Mouse (Mus musculus) midbrain, postnatal 0 days (tissue): ENCODE results near the gene Eps8l3. TPM values are rescaled to one million over a fixed set of nuclear protein-coding genes. Genes with fewer than 3 reads are reported as not detected.
"Not testable (repeated sequence)": the region's sequence is repeated elsewhere in the genome, so short reads cannot be mapped to it uniquely, and the experiment has no call there.

Experiments used
- ATAC-seq: fragments of 200-750 bp; cut with Nextera tagmentation; 2 replicates; pipeline ENCODE4 v1.8.0; 2017; ENCODE audit warnings: moderate number of reproducible peaks, mild to moderate bottlenecking, moderate TSS enrichment, moderate library complexity; ENCODE audit not compliant: low FRiP score
- DNase-seq: peaks from one replicate; pipeline ENCODE4 v3.0.0-alpha.2; 2015; ENCODE audit warnings: low spot score
- H3K27ac ChIP-seq: fragments of 300-500 bp; sonication (generic); 2 replicates; pipeline ENCODE4 v1.5.1; 2014; ENCODE audit warnings: low read depth, mild to moderate bottlenecking, low read length, mixed read lengths
- H3K27me3 ChIP-seq: fragments of 300-500 bp; sonication (generic); 2 replicates; pipeline ENCODE4 v1.6.1; 2014; ENCODE audit warnings: low read length, control low read depth, mixed read lengths; ENCODE audit not compliant: insufficient read depth
- H3K36me3 ChIP-seq: fragments of 300-500 bp; sonication (generic); 2 replicates; pipeline ENCODE4 v1.6.1; 2014; ENCODE audit warnings: low read length, control low read depth, mixed read lengths; ENCODE audit not compliant: insufficient read depth
- H3K4me1 ChIP-seq: fragments of 300-500 bp; sonication (generic); 2 replicates; pipeline ENCODE4 v1.6.1; 2014; ENCODE audit warnings: mild to moderate bottlenecking, control low read depth, antibody characterized with exemption, low read length, mixed read lengths; ENCODE audit not compliant: insufficient read depth
- H3K4me2 ChIP-seq: fragments of 300-500 bp; sonication (generic); 2 replicates; pipeline ENCODE4 v1.6.1; 2014; ENCODE audit warnings: low read depth, mild to moderate bottlenecking, low read length, mixed read lengths; ENCODE audit not compliant: poor library complexity, severe bottlenecking
- H3K4me3 ChIP-seq: fragments of 300-500 bp; sonication (generic); 2 replicates; pipeline ENCODE4 v1.5.1; 2014; ENCODE audit warnings: low read depth, mild to moderate bottlenecking, low read length, moderate library complexity
- H3K9ac ChIP-seq: fragments of 300-500 bp; sonication (generic); replicated peaks from 2 replicates; pipeline ENCODE4 v1.6.1; 2014; ENCODE audit warnings: mild to moderate bottlenecking, low read length, moderate library complexity, mixed read lengths; ENCODE audit not compliant: poor library complexity, severe bottlenecking
- H3K9me3 ChIP-seq: fragments of 300-500 bp; sonication (generic); 2 replicates; pipeline ENCODE4 v1.6.1; 2016; ENCODE audit warnings: low read length, control low read depth
- CTCF ChIP-seq: IDR thresholded peaks from 2 replicates; pipeline ENCODE4 v1.5.1; 2016; ENCODE audit warnings: antibody characterized with exemption, mild to moderate bottlenecking
- WGBS: fragments of 180-500 bp; shearing (Covaris S2); extraction: QIAGEN DNeasy Blood & Tissue Kit; methylation state at CpG from one replicate; pipeline ENCODE4 v1.1.7; 2014; 5-methylcytosine and 5-hydroxymethylcytosine counted together
- polyA plus RNA-seq: library from polyadenylated mRNA; unstranded; fragments of >200 nt; fragmentation: Nextera tagmentation; extraction: Ambion mirVana; gene quantifications from 2 replicates; pipeline ENCODE4 v1.2.1, GENCODE M21; 2015
- total RNA-seq: library from RNA; depleted of rRNA; stranded (reverse); fragments of >200 nt; gene quantifications from 2 replicates; pipeline ENCODE4 v1.2.3, GENCODE M21; 2014

The Eps8l3 gene
- total and polyA plus RNA-seq, 2 experiments from 2014 or later = not detected

DNA sequence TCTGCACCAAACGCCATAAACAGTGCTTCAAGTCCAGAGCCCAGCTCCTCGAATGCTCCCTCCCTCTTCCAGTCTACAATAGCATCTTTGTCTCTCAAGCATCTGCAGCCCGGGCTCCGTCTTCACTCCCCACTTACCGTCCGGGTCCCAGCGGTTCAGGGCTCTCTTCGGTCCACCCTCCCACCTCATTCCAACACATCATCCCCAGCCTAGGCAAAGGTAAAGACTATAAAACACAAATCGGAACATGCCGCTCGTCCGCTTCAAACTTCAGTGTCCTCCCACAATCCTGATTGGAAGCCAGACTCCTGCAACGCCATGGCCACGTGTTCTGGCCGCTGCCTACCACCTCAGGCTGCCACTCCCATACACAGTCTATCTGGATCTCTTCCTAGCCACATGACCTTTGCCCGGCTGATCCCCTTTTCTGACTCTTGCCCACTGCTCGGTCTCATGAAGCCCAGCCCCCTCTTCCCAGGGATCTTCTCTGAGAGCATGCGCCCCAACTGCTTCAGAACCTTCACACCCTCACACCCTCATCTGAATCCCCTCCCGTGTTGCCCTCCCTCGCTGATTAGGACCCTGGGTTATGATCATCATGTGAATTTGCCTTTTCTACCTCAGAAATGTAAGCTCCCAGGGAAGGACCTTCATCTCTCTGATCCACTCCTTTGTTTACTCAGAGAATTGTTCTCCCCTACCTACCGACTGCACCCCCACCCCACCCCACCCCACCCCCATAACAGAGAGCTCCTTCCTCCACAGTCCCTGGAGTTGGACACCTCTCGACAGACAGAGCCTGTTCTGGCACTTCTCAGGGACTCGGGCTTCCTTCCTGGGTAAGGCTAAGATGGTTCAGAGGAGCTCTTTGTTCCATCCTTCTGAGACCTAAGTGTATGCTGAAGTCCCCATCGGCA, 3.4 kb upstream of the Eps8l3 start:
- Histone ChIP-seq H3K36me3 (no peaks in the 10 kb centered on the region), H3K4me1 (0 out of 2 replicates have a peak, but pooled peaks cover 5% of the 10 kb centered on the region), H3K9me3 (no peaks in the 10 kb centered on the region), H3K27me3 (no peaks in the 10 kb centered on the region), H3K9ac (no peak overlapping the region), H3K4me2 (no peak overlapping the region), H3K4me3 (no peak overlapping the region), H3K27ac (no peak overlapping the region)
- ATAC-seq (no peak), DNase-seq (no peak)
- WGBS = 78% methylated on average over 24 of the region's 24 CpGs
- no peak for TF ChIP-seq CTCF

DNA sequence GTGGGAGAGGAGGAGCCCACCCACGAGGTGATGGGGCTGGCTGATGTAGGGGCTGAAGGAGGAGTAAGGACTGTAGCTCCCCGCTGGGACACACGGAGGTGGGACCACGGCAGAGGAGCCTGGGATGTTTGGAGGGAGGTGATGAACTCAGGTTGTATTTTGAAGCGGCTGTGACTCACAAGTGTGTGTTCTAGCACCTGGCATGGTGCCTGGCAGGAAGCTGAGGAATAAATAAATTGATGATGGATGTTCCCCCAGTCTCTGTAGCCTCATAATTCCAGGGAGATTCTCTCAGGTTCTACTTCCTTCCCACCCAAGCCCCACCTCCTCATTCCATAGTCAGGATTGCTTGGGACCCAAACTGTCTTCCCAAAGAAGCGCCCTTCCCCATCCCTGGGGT, 1.8 kb upstream of the Eps8l3 start:
- whole genome bisulfite sequencing = 71% methylated on average over 6 of the region's 6 CpGs
- no peak overlapping the region for H3K4me2 ChIP-seq
- no peak for ATAC-seq
- H3K27ac ChIP-seq = no peak overlapping the region
- H3K4me1 ChIP-seq = no peaks in the 10 kb centered on the region
- no peak for TF ChIP-seq CTCF
- no peaks in the 10 kb centered on the region for H3K36me3 ChIP-seq
- H3K9me3 ChIP-seq = no peaks in the 10 kb centered on the region
- no peak overlapping the region for H3K4me3 ChIP-seq
- no peak overlapping the region for H3K9ac ChIP-seq
- no peak for DNase-seq
- H3K27me3 ChIP-seq = no peaks in the 10 kb centered on the region

DNA sequence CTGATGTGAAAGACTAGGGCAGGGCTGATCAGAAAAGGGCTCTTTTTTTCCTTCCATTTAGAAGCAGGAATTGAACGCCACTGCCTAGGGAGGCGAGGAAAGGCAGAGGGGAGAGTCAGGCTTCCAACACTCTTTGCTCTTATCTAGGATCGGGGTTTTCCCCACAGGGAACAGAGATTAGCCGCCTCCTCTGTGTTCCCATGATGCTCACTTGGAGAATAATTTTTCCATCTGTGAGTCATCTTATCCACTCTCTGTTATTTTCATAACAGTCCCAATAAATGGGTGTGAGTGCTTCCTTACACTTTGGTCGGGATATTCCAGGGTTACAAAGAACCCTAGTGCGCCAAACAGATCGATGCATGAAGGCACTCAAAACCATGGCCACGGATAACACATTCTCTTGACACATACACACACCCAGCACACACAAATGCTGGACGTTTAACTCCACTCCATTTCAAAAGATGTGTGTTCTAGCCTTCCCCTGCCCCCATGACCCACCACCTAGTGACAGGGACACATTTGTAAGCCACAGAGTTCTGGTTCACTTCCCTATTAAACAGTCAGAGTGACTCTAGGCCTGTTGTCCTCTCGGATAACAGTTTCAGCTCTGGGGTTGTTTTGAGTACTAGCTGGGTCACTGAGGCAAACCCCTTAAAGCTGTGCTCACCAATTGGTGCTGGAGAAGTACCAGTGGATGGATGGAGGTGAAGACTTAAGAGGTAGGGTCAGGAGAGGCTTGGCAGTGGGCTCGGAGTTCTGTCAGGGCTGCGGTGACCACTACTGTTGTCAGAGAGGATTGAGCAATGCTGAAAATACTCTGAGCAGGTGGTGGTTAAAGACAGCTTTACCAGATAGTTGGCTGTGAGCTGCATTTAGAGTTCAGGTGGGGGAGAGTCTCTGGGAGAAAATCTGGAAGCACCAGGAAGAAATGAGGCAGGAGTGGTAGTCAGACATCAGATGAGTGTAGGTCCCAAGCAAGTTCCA, 1.0 kb downstream of the Eps8l3 start:
- 82% methylated on average over 12 of the region's 12 CpGs for WGBS
- H3K9ac ChIP-seq = no peak overlapping the region
- no peaks in the 10 kb centered on the region for H3K27me3 ChIP-seq
- H3K36me3 ChIP-seq = no peaks in the 10 kb centered on the region
- no peak for DNase-seq
- H3K9me3 ChIP-seq = no peaks in the 10 kb centered on the region
- no peak overlapping the region for H3K4me2 ChIP-seq
- no peak for TF ChIP-seq CTCF
- H3K4me1 ChIP-seq = no peaks in the 10 kb centered on the region
- no peak for ATAC-seq
- H3K4me3 ChIP-seq = no peak overlapping the region
- no peak overlapping the region for H3K27ac ChIP-seq

DNA sequence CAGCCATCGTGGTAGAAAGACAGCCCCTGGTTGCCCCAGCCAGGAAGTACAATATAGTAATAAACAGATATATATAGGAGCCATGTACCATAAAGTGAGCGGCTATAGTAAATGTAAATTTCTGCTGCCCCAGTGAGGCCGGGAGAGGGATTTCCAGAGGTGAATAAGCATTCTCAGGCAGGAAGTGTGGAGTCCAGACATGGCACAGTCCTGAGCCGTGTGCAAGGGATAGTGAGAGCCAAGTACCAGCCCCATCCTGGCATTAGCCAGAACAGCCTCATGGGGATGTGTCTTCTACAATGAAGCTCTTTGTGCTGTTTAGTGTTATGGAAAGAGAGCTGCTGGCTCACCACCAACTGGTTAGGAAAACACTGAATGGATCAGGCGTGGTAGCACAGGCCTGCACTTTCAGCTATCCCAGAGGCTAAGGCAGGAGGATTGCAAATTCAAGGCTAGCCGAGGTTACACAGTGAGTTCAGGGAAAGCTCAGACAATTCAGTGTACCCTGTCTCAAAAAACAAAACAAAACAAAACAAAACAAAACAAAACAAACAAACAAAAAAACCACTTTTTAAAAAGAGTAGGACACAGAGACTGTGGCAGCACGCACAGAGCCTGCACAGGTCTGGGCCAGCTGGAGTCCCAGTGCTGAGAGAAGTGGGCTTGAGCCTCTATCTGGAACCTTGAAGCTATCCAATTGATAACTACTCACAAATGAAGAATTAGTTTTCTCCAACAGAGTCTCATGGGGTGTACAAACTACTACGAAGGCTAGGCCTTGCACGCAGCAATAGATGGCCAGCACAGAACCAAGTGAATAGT, 10.9 kb downstream of the Eps8l3 start:
- DNase-seq = peak; percentile 95
- no peaks in the 10 kb centered on the region for H3K9me3 ChIP-seq
- H3K4me2 ChIP-seq = no peak overlapping the region
- H3K36me3 ChIP-seq = no peaks in the 10 kb centered on the region
- no peak overlapping the region for H3K4me3 ChIP-seq
- H3K27ac ChIP-seq = peak overlapping the region; percentile 18; the same call in 1 of the 2 replicates
- no peak for TF ChIP-seq CTCF
- H3K4me1 ChIP-seq = no peaks in the 10 kb centered on the region
- 76% methylated on average over 9 of the region's 9 CpGs for WGBS
- H3K9ac ChIP-seq = no peak overlapping the region
- peak; percentile 91 for ATAC-seq
- no peaks in the 10 kb centered on the region for H3K27me3 ChIP-seq

- not testable (repeated sequence) for H3K4me1 ChIP-seq, H3K4me2 ChIP-seq, H3K9me3 ChIP-seq, H3K9ac ChIP-seq, H3K36me3 ChIP-seq, H3K27ac ChIP-seq, H3K4me3 ChIP-seq, DNase-seq, H3K27me3 ChIP-seq, ATAC-seq
- 76% methylated on average over 2 of the region's 2 CpGs for WGBS
Measured at GRCm38 (mm10) chr3:107889236-107889635, 12.2 kb downstream of the Eps8l3 start.
